Mouse (Mus musculus) thymus, postnatal 0 days (tissue): Measurements from ENCODE around the gene Nudt15. TPM values are rescaled to one million over a fixed set of nuclear protein-coding genes. Genes with fewer than 3 reads are reported as not detected.
"Not testable (repeated sequence)": the region's sequence is repeated elsewhere in the genome, so short reads cannot be mapped to it uniquely, and the experiment has no call there.

Source experiments
- DNase-seq: peaks from one replicate; pipeline ENCODE4 v3.0.0-alpha.2; 2015; ENCODE audit warnings: low spot score
- polyA plus RNA-seq: library from polyadenylated mRNA; unstranded; fragments of >200 nt; fragmentation: Nextera tagmentation; extraction: Ambion mirVana; gene quantifications from 2 replicates; pipeline ENCODE4 v1.2.1, GENCODE M21; 2015

Gene Nudt15
- 8.8 and 9.4 TPM in 2 replicates for polyA plus RNA-seq

DNA sequence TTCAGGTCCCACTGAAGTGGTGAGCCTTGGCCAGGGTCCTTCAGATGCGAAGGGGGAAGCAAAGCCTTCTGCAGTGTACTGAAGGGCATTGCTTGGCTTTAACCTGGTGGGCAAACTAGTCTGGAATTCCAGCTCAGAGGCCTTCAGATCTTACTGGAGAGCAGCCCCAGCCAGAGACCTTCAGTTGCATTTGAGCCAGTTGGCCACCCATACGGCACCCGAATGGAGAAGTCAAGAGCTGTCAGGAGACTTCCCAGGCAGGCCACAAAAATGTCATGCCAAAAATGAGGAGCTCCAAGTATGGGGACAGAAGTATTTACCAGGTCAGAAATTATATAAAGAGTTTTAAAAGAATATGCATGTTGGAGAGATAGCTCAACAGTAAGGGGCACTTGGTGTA, at the start of gene Nudt15:
Nudt15 (minus strand) TSS at position 192 of the 400 bp plus-strand sequence.
- no peak for DNase-seq

DNA sequence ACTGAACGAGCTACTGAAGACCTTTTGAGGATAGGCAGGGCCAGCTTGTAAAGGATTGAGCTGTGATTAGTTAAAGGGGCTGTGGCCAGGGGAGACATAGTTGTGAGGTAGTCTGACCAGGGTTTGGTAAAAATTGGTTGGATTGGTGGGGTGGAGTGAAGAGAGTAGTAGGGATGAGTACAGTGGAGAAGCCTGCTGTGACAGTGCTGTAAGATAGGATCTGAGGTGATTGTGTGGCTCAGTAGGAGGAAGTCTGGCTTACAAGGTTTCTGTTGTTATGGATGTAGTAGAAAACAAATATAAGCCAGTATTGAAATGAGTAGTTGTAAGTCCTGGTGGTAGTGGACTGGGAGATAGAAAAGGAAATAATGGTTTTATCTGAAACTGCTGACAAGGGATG, 44.1 kb upstream of the Nudt15 start:
- no peak for DNase-seq

DNA sequence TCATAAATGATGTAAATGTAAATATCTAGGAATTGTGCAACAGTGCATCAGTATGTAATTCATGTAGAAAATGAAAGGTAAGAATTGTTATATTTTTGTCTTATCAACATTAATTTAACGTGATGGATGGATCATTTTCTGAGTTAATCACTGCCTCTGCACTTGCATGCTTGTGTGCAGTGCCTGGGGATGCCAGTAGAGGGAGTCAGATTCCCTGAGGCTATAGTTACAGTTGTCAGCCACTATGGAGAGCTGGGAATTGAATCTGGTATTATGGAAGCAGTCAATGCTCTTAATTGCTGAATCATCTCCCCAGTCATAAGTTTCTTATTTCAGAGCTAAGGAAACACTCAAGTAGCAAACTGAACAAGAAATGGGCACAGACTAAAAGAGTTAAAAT, 40.0 kb upstream of the Nudt15 start:
- DNase-seq: peak; percentile 5

DNA sequence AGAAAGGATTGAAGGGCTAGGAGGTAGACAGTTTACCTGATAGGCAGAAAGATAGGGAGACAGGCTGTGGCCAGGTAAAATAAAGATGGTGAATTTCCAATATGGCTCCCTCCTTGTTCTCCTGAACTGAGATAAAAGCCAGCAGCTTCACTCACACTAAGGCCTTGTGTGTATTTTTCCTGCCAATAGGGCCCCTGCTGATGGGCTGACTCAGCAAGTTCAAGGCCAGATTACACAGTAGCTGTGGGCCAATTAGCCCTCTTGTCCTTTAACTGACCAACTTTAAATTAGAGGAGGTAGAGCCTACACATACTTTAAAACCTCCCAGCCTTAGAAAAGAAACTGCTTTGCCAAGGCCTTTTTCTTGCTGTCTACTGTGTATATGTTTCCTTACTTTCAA, 28.3 kb upstream of the Nudt15 start:
- DNase-seq: no peak

GRCm38 (mm10) chr14:73574053-73574452, 26.0 kb upstream of the Nudt15 start:
- DNase-seq: no peak

DNA sequence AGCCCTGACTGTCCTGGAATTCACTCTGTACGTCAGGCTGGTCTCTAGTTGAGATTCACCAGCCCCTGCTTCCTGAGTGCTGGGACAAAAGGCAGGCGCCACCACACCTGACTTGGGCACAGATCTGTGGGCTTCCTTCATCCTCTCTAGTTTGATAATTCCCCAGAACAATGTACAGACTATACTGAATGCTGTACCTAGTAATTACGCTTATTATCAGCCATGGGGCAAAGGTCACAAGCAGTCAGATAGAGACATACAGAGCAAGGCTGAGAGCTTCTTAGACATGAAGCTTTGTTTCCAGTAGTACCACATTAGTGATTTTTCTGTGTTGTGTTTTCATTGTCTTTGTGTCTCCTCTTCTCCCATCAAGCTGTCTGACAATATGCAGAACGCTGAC, 23.1 kb upstream of the Nudt15 start:
- no peak for DNase-seq

DNA sequence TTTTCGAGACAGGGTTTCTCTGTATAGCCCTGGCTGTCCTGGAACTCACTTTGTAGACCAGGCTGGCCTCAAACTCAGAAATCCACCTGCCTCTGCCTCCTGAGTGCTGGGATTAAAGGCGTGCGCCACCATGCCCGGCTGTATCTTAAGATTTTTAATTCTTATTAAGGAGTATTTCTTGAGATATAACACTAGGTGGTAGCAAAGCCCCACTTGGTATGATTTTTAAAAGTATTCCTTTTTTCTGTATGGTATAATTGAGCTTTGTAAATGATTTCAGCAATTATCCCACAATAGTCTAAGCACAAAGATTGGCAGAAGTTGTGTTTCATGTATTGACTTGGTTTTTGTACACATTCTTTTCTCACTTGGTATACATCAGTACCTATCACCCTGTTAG, 21.8 kb upstream of the Nudt15 start:
- not testable (repeated sequence) for DNase-seq

- no peak for DNase-seq
Observed at GRCm38 (mm10) chr14:73553122-73553696, 5.2 kb upstream of the Nudt15 start.

- peak; percentile 92 for DNase-seq
Observed at GRCm38 (mm10) chr14:73552341-73553121, 4.5 kb upstream of the Nudt15 start.

- no peak for DNase-seq
Observed at GRCm38 (mm10) chr14:73551164-73551563, 3.1 kb upstream of the Nudt15 start.

- DNase-seq: no peak
Observed at GRCm38 (mm10) chr14:73550732-73551131, 2.7 kb upstream of the Nudt15 start.

- no peak for DNase-seq
Observed at GRCm38 (mm10) chr14:73550291-73550690, 2.2 kb upstream of the Nudt15 start.

- DNase-seq: no peak
Observed at GRCm38 (mm10) chr14:73547034-73547433, 1.0 kb downstream of the Nudt15 start.

DNA sequence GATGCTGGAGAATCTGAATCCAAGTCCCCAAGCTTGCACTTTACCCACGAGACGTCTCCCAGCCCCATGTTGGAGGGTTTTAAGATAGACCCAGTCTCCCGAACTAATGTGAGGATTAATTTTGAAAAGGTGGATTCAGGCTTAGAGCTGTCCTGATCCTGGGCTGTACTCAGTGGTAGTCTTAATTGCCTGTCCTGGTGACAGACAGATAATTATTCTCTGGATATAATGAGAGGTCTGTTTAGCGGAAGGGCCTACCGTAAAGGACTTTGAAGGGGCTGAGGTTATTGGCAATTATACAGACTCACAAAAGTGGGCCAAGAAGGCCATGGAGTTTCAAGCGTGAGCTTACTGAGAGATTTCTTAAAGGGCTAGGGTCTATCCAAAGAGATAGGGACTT, 4.3 kb downstream of the Nudt15 start:
- DNase-seq: no peak

DNA sequence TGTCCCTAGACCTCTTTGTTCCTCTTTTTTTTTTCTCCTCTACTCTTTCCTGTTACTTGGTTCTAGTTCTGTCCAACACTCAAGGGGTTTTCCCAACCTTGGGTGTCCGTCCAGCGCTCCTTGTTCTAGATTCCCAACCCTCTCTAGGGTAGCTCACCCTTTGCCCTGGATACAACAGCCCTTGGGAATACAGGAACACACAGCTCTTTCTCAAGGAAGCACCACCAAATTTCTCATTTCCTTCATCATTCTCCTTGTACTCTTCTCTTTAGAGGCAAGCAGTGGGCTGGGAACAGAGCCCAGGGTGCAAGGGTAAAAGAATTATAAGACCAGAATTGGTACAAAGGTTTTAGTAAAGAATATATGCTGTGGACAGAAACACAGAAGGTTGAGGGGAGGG, 12.4 kb downstream of the Nudt15 start:
- no peak for DNase-seq

- no peak for DNase-seq
Observed at GRCm38 (mm10) chr14:73533755-73534465, 14.1 kb downstream of the Nudt15 start.

GRCm38 (mm10) chr14:73528661-73529060, 19.4 kb downstream of the Nudt15 start:
- not testable (repeated sequence) for DNase-seq

GRCm38 (mm10) chr14:73524766-73525448, 23.1 kb downstream of the Nudt15 start, which contains the start of gene Sucla2:
Gene Sucla2 (plus strand): TSS chr14:73525319.
- DNase-seq: peak; percentile 97

- DNase-seq: no peak
Observed at GRCm38 (mm10) chr14:73524136-73524535, 23.9 kb downstream of the Nudt15 start.

GRCm38 (mm10) chr14:73509765-73510423, 38.1 kb downstream of the Nudt15 start, which contains the start of gene Med4:
Gene Med4 (plus strand): TSS chr14:73510025.
- DNase-seq: peak; percentile 92
